Mouse (Mus musculus) bone marrow, adult 2 months (tissue): Measurements from ENCODE around the gene Kcnip3. TPM values are rescaled to one million over a fixed set of nuclear protein-coding genes. Genes with fewer than 3 reads are reported as not detected.

Experiments used
- H3K27ac ChIP-seq: fragments of 200-500 bp; 2 replicates; pipeline ENCODE4 v1.5.1; 2012; ENCODE audit warnings: low read depth, mild to moderate bottlenecking, control low read depth, inconsistent platforms, low read length; ENCODE audit not compliant: control insufficient read depth, poor library complexity, insufficient read depth
- H3K4me1 ChIP-seq: fragments of 200-500 bp; 2 replicates; pipeline ENCODE4 v1.6.1; 2011; ENCODE audit warnings: low read length; ENCODE audit not compliant: control insufficient read depth, insufficient read depth
- H3K4me3 ChIP-seq: fragments of 200-500 bp; replicated peaks from 2 replicates; pipeline ENCODE3; 2011; ENCODE audit warnings: mild to moderate bottlenecking, low read depth, low read length, control low read depth; ENCODE audit not compliant: control insufficient read depth
- CTCF ChIP-seq: fragments of 200-500 bp; IDR thresholded peaks from 2 replicates; pipeline ENCODE4 v1.5.1; 2011; ENCODE audit warnings: low read length, control low read depth; ENCODE audit not compliant: control insufficient read depth, insufficient read depth
- POLR2A ChIP-seq: fragments of 200-500 bp; IDR thresholded peaks from 2 replicates; pipeline ENCODE4 v1.6.1; 2011; ENCODE audit warnings: low read depth, mild to moderate bottlenecking, control low read depth, low read length, borderline replicate concordance; ENCODE audit not compliant: control insufficient read depth
- WGBS: fragments of 180-500 bp; shearing (Covaris S2); methylation state at CpG from one replicate; pipeline ENCODE4 v1.1.7; 2018; 5-methylcytosine and 5-hydroxymethylcytosine counted together
- polyA plus RNA-seq: library from polyadenylated mRNA; stranded (reverse); fragments of >200 nt; gene quantifications from 2 replicates; pipeline ENCODE4 v1.2.4, GENCODE M21; 2011; ENCODE audit warnings: low replicate concordance; ENCODE audit not compliant: missing spikeins, insufficient read depth, insufficient read length

The Kcnip3 gene
- polyA plus RNA-seq, 1 experiment: 1.5 TPM

GRCm38 (mm10) chr2:127521172-127522005 lies 505 bp downstream of the Kcnip3 start:
- Histone ChIP-seq H3K27ac (no peak overlapping the region), H3K4me3 (peak overlapping the region; percentile 15), H3K4me1 (peaks cover 7% of the 10 kb centered on the region; the same call in 1 of the 2 replicates)
- no peak for TF ChIP-seq POLR2A
- no peak for TF ChIP-seq CTCF
- WGBS: 36% methylated on average over 18 of the region's 18 CpGs

GRCm38 (mm10) chr2:127520123-127520522 lies 1.8 kb downstream of the Kcnip3 start:
- Histone ChIP-seq H3K27ac (no peak overlapping the region), H3K4me3 (no peak overlapping the region), H3K4me1 (peaks cover 7% of the 10 kb centered on the region; the same call in 1 of the 2 replicates)
- TF ChIP-seq POLR2A: no peak
- TF ChIP-seq CTCF: no peak

- Histone ChIP-seq H3K27ac (no peak overlapping the region), H3K4me3 (no peak overlapping the region), H3K4me1 (peaks cover 5% of the 10 kb centered on the region; the same call in 1 of the 2 replicates)
- WGBS: 71% methylated on average over 5 of the region's 5 CpGs
- no peak for TF ChIP-seq POLR2A
- no peak for TF ChIP-seq CTCF
These were observed 2.6 kb downstream of the Kcnip3 start for GRCm38 (mm10) chr2:127519308-127519707.

- WGBS: 28% methylated on average over 3 of the region's 3 CpGs
- Histone ChIP-seq H3K27ac (no peak overlapping the region), H3K4me1 (peaks cover 1% of the 10 kb centered on the region; the same call in 1 of the 2 replicates), H3K4me3 (no peak overlapping the region)
- TF ChIP-seq CTCF: no peak
- TF ChIP-seq POLR2A: no peak
These were observed 3.1 kb downstream of the Kcnip3 start for GRCm38 (mm10) chr2:127518831-127519230.

GRCm38 (mm10) chr2:127518273-127518672 lies 3.6 kb downstream of the Kcnip3 start:
- TF ChIP-seq POLR2A (no peak), CTCF (no peak)
- 11% methylated on average over 3 of the region's 3 CpGs for WGBS
- Histone ChIP-seq H3K27ac (no peak overlapping the region), H3K4me3 (no peak overlapping the region), H3K4me1 (peaks cover 1% of the 10 kb centered on the region; the same call in 1 of the 2 replicates)

- no peak for TF ChIP-seq POLR2A
- no peak for TF ChIP-seq CTCF
- H3K4me3 ChIP-seq: no peak overlapping the region
- 76% methylated on average over 8 of the region's 8 CpGs for WGBS
- no peak overlapping the region for H3K27ac ChIP-seq
- peaks cover 1% of the 10 kb centered on the region; the same call in 1 of the 2 replicates for H3K4me1 ChIP-seq
These were observed 4.8 kb downstream of the Kcnip3 start for GRCm38 (mm10) chr2:127517081-127517480.

GRCm38 (mm10) chr2:127514380-127515124 lies 7.3 kb downstream of the Kcnip3 start:
- Histone ChIP-seq H3K4me1 (no peaks in the 10 kb centered on the region; the same call in 1 of the 2 replicates), H3K4me3 (no peak overlapping the region), H3K27ac (no peak overlapping the region)
- no peak for TF ChIP-seq POLR2A
- TF ChIP-seq CTCF: no peak
- 80% methylated on average over 9 of the region's 9 CpGs for WGBS

- H3K27ac ChIP-seq: no peak overlapping the region
- H3K4me1 ChIP-seq: no peaks in the 10 kb centered on the region
- TF ChIP-seq CTCF (no peak), POLR2A (no peak)
- 24% methylated on average over 3 of the region's 3 CpGs for WGBS
- H3K4me3 ChIP-seq: no peak overlapping the region
These were observed 8.7 kb downstream of the Kcnip3 start for GRCm38 (mm10) chr2:127513244-127513643.
